Mouse (Mus musculus): Measurements from ENCODE around the gene Trpt1.
A peak's percentile ranks its signal among the peaks of the same experiment; 100 is the strongest.
"Not testable (repeated sequence)": the region's sequence is repeated elsewhere in the genome, so short reads cannot be mapped to it uniquely, and the experiment has no call there.

Gene Trpt1

DNA sequence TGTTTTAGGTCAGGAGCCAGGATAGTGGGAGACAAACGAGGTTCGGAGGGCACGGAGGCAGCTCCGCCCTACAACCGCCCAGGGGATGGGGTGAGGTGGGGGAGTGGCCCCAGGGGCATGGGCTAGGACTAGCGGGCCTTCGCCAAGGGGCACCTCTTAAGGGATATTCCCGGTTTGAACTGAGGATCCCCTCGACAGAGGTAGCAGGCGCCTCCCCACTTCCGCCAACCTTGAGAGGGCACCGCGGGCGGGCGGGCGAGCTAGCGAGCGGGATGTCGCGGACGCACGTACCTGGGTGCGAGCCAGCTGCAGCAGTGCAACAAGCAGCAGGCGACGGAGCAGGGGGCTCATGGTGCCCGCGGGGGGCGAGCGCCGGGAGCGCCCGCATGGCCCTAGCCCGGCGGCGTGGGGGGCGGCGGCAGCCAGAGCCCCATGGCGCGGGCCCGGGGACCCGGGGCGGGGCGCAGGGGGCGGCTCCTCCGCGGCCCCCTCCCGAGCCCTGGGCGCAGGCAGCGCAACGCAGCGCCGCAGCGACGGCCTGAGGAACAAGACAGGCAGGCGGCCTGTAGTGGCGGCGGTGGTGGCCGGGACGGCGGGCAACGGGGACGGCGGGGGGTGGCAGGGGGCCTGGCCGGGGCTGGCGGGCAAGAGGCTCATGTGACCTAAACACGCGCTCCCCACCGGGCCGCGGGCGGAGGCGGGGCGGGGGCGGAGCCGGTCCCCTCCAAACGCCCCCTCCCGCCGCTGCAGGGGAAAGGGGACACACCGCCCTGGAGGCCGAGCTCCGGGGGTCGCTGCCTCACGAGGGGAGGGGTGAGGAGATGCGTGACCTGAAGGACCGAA, 8.6 kb upstream of the Trpt1 start, which contains the start of gene Vegfb:
Gene Vegfb (minus strand): TSS at position 591 of the 843 bp plus-strand sequence.
- TF ChIP-seq POU5F1 (IDR thresholded peaks at IDR 0.05; ENCODE audit: borderline replicate concordance, low read length) (no peak), NANOG (IDR thresholded peaks at IDR 0.05; ENCODE audit: borderline replicate concordance, low read length) (no peak), CTCF (conservative IDR thresholded peaks at IDR 0.05; ENCODE audit: low read length) (no peak)
- H3K4me3 ChIP-seq (replicated peaks; ENCODE audit: low read length) = peak within 1 kb of the TSS; percentile 86
- H3K27me3 ChIP-seq (ENCODE audit: insufficient read depth, low read length) = no peaks in the 10 kb centered on the region
- H3K36me3 ChIP-seq (ENCODE audit: insufficient read depth, low read length) = peaks cover 47% of the 10 kb centered on the region
- H3K4me1 ChIP-seq (replicated peaks; ENCODE audit: low read depth, low read length) = peaks cover 83% of the 10 kb centered on the region
- no peaks in the 10 kb centered on the region for H3K9me3 ChIP-seq (ENCODE audit: low read length)

- H3K27me3 ChIP-seq (ENCODE audit: insufficient read depth, low read length) = no peaks in the 10 kb centered on the region
- H3K4me1 ChIP-seq (replicated peaks; ENCODE audit: low read depth, low read length) = peaks cover 82% of the 10 kb centered on the region
- H3K36me3 ChIP-seq (ENCODE audit: insufficient read depth, low read length) = peaks cover 41% of the 10 kb centered on the region
- H3K4me3 ChIP-seq (replicated peaks; ENCODE audit: low read length) = peak overlapping the region; percentile 86
- no peaks in the 10 kb centered on the region for H3K9me3 ChIP-seq (ENCODE audit: low read length)
- TF ChIP-seq NANOG (IDR thresholded peaks at IDR 0.05; ENCODE audit: borderline replicate concordance, low read length) = no peak
- TF ChIP-seq CTCF (conservative IDR thresholded peaks at IDR 0.05; ENCODE audit: low read length) = no peak
- TF ChIP-seq POU5F1 (IDR thresholded peaks at IDR 0.05; ENCODE audit: borderline replicate concordance, low read length) = no peak
These were observed 8.0 kb upstream of the Trpt1 start for GRCm38 (mm10) chr19:6987904-6988285.

GRCm38 (mm10) chr19:6989251-6989650, 6.7 kb upstream of the Trpt1 start:
- Histone ChIP-seq H3K9me3 (ENCODE audit: low read length) (no peaks in the 10 kb centered on the region), H3K4me3 (replicated peaks; ENCODE audit: low read length) (peak overlapping the region; percentile 32; the same call in 1 of the 2 replicates), H3K4me1 (replicated peaks; ENCODE audit: low read depth, low read length) (peaks cover 82% of the 10 kb centered on the region), H3K27me3 (ENCODE audit: insufficient read depth, low read length) (no peaks in the 10 kb centered on the region), H3K36me3 (ENCODE audit: insufficient read depth, low read length) (peaks cover 29% of the 10 kb centered on the region)
- no peak for TF ChIP-seq POU5F1 (IDR thresholded peaks at IDR 0.05; ENCODE audit: borderline replicate concordance, low read length)
- TF ChIP-seq CTCF (conservative IDR thresholded peaks at IDR 0.05; ENCODE audit: low read length) = no peak
- TF ChIP-seq NANOG (IDR thresholded peaks at IDR 0.05; ENCODE audit: borderline replicate concordance, low read length) = no peak

- Histone ChIP-seq H3K27me3 (ENCODE audit: insufficient read depth, low read length) (no peaks in the 10 kb centered on the region), H3K4me3 (replicated peaks; ENCODE audit: low read length) (no peak overlapping the region), H3K36me3 (ENCODE audit: insufficient read depth, low read length) (peaks cover 15% of the 10 kb centered on the region), H3K9me3 (ENCODE audit: low read length) (no peaks in the 10 kb centered on the region), H3K4me1 (replicated peaks; ENCODE audit: low read depth, low read length) (peaks cover 82% of the 10 kb centered on the region)
- no peak for TF ChIP-seq NANOG (IDR thresholded peaks at IDR 0.05; ENCODE audit: borderline replicate concordance, low read length)
- no peak for TF ChIP-seq CTCF (conservative IDR thresholded peaks at IDR 0.05; ENCODE audit: low read length)
- no peak for TF ChIP-seq POU5F1 (IDR thresholded peaks at IDR 0.05; ENCODE audit: borderline replicate concordance, low read length)
These were observed 5.2 kb upstream of the Trpt1 start for GRCm38 (mm10) chr19:6990712-6991111.

GRCm38 (mm10) chr19:6991166-6991565, 4.8 kb upstream of the Trpt1 start:
- Histone ChIP-seq H3K4me1 (replicated peaks; ENCODE audit: low read depth, low read length) (peaks cover 79% of the 10 kb centered on the region), H3K36me3 (ENCODE audit: insufficient read depth, low read length) (peaks cover 10% of the 10 kb centered on the region)
- not testable (repeated sequence) for H3K9me3 ChIP-seq (ENCODE audit: low read length); H3K27me3 ChIP-seq (ENCODE audit: insufficient read depth, low read length); H3K4me3 ChIP-seq (replicated peaks; ENCODE audit: low read length)

DNA sequence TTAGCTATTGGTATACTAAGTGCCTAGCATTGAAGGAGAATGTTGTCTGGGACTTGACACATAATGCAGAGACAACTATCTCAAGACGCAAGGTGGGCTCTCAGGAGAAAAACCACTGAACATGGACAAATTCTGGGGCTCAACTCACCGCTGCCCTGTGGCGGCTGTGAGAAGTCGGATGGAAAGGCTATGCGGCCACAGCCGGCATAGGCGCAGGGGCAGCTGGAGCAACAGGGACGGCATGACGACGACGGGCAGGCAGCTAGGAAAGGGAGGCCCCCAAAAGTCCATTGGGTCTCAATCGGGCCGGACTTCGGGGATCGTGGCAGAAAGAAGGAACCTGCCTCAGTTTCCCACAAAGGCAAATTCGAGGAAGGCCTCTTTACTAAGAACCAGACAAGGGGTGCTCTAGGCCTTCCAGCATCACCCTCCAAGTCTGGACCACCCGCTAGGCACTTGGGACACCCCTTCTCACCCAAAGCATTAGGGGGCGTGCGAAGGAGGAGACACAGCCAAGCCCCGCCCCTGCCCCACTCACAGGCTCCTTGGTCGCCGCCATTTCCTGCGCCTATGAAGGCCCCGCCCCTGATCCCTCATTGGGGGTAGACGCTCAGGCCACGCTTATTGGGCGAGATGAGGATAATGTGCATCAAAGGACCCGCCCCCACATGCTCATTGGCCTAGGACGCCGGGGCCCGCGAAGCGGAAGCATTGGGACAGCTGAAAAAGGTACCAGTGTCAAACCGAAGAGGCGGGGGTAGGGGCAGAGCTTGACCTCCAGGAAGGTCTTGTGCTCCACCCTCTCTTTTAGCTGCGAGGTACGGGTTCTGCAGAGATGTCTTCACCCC, 3.7 kb upstream of the Trpt1 start, which contains the start of gene Dnajc4:
Gene Dnajc4 (minus strand): TSS at position 562 of the 848 bp plus-strand sequence.
- peaks cover 7% of the 10 kb centered on the region; the same call in 1 of the 2 replicates for H3K36me3 ChIP-seq (ENCODE audit: insufficient read depth, low read length)
- peaks cover 81% of the 10 kb centered on the region for H3K4me1 ChIP-seq (replicated peaks; ENCODE audit: low read depth, low read length)
- H3K9me3 ChIP-seq (ENCODE audit: low read length) = no peaks in the 10 kb centered on the region
- peak within 1 kb of the TSS; percentile 83 for H3K4me3 ChIP-seq (replicated peaks; ENCODE audit: low read length)
- TF ChIP-seq POU5F1 (IDR thresholded peaks at IDR 0.05; ENCODE audit: borderline replicate concordance, low read length) (no peak), CTCF (conservative IDR thresholded peaks at IDR 0.05; ENCODE audit: low read length) (no peak), NANOG (IDR thresholded peaks at IDR 0.05; ENCODE audit: borderline replicate concordance, low read length) (no peak)
- H3K27me3 ChIP-seq (ENCODE audit: insufficient read depth, low read length) = no peaks in the 10 kb centered on the region

GRCm38 (mm10) chr19:6993011-6993770, 2.7 kb upstream of the Trpt1 start:
- H3K36me3 ChIP-seq (ENCODE audit: insufficient read depth, low read length) = peaks cover 12% of the 10 kb centered on the region
- TF ChIP-seq POU5F1 (IDR thresholded peaks at IDR 0.05; ENCODE audit: borderline replicate concordance, low read length) (no peak), CTCF (conservative IDR thresholded peaks at IDR 0.05; ENCODE audit: low read length) (no peak), NANOG (IDR thresholded peaks at IDR 0.05; ENCODE audit: borderline replicate concordance, low read length) (no peak)
- peak overlapping the region; percentile 71 for H3K4me3 ChIP-seq (replicated peaks; ENCODE audit: low read length)
- no peaks in the 10 kb centered on the region for H3K9me3 ChIP-seq (ENCODE audit: low read length)
- H3K4me1 ChIP-seq (replicated peaks; ENCODE audit: low read depth, low read length) = peaks cover 85% of the 10 kb centered on the region
- H3K27me3 ChIP-seq (ENCODE audit: insufficient read depth, low read length) = no peaks in the 10 kb centered on the region

GRCm38 (mm10) chr19:6994002-6994401, 1.9 kb upstream of the Trpt1 start:
- Histone ChIP-seq H3K4me1 (replicated peaks; ENCODE audit: low read depth, low read length) (peaks cover 85% of the 10 kb centered on the region), H3K4me3 (replicated peaks; ENCODE audit: low read length) (no peak overlapping the region), H3K36me3 (ENCODE audit: insufficient read depth, low read length) (peaks cover 20% of the 10 kb centered on the region), H3K27me3 (ENCODE audit: insufficient read depth, low read length) (no peaks in the 10 kb centered on the region), H3K9me3 (ENCODE audit: low read length) (peaks cover 7% of the 10 kb centered on the region)
- TF ChIP-seq CTCF (conservative IDR thresholded peaks at IDR 0.05; ENCODE audit: low read length) (no peak), NANOG (IDR thresholded peaks at IDR 0.05; ENCODE audit: borderline replicate concordance, low read length) (no peak), POU5F1 (IDR thresholded peaks at IDR 0.05; ENCODE audit: borderline replicate concordance, low read length) (no peak)

Measured in E14TG2a.4 (cell line).